Mouse (Mus musculus) cerebellum, adult 11 months (tissue): ENCODE measurements around the gene Vmn1r55.
"Not testable (repeated sequence)": the region's sequence is repeated elsewhere in the genome, so short reads cannot be mapped to it uniquely, and the experiment has no call there.

ENCODE experiments used
- DNase-seq: peaks from one replicate; pipeline ENCODE4 v3.0.0; 2022

Gene Vmn1r55

DNA sequence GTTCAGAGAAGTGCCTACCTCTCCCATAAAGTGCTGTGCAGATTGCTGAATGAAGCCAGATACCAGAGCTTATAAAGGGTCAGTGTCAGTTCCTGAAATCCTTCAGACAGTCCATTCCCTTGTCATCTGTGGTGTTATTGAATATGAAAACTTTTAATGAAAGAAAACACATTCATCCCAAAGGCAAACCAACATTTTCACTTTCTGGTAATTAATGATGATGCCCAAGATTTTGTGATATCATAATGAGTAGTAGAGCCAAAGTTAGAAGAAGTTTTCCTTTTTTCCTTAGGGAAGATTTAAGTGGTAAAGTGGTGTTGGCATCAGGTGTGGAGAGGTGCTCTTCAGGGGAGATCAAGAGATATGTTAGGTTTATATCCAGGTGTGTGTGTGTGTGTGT is at the start of gene Vmn1r55:
Vmn1r55 (minus strand) TSS at position 101 of the 400 bp plus-strand sequence.
- DNase-seq: not testable (repeated sequence)

GRCm38 (mm10) chr7:5196647-5197046 is 47.2 kb upstream of the Vmn1r55 start, which contains the start of gene Vmn1r56:
Gene Vmn1r56 (minus strand): TSS chr7:5196747.
- not testable (repeated sequence) for DNase-seq

- peak; percentile 45 for DNase-seq
Measured at GRCm38 (mm10) chr7:5125549-5126406, 23.7 kb downstream of the Vmn1r55 start, which contains the start of gene Rasl2-9. Gene Rasl2-9 (minus strand): TSS chr7:5125950.

DNA sequence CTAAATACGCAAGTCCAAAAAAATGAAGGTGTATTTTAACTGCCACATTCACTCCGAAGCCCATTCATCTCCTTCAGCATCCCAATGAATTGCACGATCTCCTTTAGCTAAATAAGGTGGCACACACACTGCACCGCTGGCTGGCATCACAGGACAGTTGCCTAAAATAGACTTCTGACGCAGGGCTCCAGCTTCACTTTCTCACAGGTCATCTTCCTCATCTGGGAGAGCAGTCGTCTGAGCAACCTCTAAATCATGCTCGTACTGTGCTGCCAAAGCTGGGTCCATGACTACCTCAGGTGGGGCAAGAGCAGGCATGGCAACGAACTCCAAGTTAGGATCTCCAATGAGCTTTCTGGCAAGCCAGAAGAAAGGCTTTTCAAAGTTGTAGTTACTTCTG is 24.4 kb downstream of the Vmn1r55 start:
- DNase-seq: no peak

GRCm38 (mm10) chr7:5116850-5117249 is 32.6 kb downstream of the Vmn1r55 start, which contains the start of gene Rfpl4:
Gene Rfpl4 (minus strand): TSS chr7:5116950.
- DNase-seq: no peak

DNA sequence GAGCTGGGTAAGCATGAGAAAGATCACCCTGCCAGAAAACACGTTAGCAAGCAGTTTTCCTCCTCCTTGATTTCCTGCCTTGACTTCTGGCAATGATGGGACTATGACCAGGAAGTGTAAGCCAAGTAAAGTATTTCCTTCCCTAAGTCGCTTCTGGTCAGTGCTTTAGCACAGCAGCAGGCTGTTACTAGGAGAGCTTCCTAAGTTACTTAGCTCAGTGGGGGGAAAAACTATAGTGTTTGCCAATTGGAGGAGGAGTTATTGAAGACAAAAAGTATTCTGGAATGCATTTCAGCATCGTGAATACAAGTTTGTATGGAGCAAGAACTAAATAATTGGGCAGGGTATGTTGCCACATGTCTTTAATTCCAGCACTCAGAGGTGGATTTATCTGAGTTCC is 36.8 kb downstream of the Vmn1r55 start:
- no peak for DNase-seq

- DNase-seq: no peak
Measured at GRCm38 (mm10) chr7:5109301-5109700, 40.2 kb downstream of the Vmn1r55 start.

- no peak for DNase-seq
Measured at GRCm38 (mm10) chr7:5108272-5108671, 41.2 kb downstream of the Vmn1r55 start.

GRCm38 (mm10) chr7:5102564-5102963 is 46.9 kb downstream of the Vmn1r55 start:
- DNase-seq: no peak

DNA sequence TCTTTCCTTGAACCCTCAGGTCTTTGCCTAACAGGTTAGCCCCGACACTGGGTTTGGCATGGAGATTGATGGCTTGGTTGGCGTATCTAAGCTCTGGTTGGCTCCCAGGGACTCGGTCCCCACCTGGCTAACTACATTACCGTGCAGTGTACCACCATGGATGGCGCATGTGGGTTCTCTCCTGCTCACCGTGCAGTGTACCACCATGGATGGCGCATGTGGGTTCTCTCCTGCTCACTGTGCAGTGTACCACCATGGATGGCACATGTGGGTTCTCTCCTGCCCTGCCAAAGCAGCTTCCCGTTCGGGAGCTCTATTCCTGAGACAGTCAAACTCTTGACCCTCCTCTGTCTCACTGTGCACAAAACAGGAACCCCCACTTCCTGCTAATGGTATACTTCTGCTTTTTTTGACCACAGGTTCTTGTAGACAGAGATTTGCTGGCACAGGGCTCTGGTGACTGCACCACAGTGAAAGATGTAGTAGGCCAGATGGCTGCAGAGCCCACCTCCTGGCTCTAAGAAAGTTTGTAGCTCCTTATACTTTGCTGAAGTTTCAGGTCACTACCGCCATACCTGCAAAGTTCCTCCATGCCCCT is 48.3 kb downstream of the Vmn1r55 start:
- DNase-seq: no peak

- DNase-seq: no peak
Measured at GRCm38 (mm10) chr7:5099796-5100195, 49.7 kb downstream of the Vmn1r55 start.

DNA sequence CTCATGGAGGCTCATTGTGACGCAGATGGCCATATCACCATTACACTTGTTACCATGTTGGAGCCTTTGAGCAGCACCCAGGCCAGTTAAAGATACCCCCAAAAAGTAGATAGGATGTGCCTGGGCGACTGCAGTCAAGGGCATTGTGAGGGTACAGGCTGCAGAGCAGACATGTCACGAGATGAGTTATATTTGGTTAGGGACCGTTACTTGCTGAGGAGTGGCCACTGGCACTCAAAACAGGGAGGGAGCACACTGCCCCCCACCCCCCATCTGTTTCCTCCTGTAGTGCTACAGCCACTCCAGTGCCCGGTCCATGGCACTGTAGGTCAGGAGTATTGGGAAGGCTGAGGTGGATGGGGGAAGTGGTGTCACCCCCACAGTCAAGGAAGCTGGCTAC is 50.7 kb downstream of the Vmn1r55 start:
- no peak for DNase-seq

- no peak for DNase-seq
Measured at GRCm38 (mm10) chr7:5092831-5093510, 56.5 kb downstream of the Vmn1r55 start.

GRCm38 (mm10) chr7:5092381-5092780 is 57.1 kb downstream of the Vmn1r55 start:
- no peak for DNase-seq

DNA sequence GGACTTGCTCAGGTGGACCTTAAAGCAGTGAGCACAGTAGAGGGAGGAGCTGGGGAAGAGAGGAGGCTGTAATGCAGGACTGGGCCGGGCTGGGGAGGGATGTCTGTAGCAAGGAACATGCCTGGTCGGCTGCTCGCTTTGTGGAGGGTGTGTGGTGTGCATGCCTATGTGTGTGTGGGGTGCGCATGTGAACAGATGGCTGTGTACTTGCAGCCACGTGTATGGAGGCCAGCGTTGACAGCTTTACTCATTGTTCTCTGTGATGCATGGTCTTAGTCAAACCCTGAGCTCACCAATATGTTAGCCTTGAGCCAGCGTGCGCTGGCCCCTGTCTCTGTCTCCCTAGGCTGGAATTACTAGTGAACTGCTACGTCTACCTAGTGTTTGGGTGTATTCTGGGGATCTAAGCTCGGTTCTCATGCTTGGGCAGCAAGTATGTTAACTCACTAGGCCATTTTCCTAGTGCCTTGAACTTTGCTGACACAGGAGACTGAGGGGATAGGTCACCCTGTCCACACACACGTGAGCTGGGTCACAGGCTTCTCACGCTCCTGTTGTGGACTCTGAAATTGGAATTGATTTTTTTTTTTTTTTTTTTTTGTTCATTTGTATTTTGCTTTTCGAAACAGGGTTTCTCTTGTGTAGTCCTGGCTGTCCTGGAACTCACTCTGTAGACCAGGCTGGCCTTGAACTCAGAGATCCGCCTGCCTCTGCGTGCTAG is 58.3 kb downstream of the Vmn1r55 start:
- DNase-seq: no peak

GRCm38 (mm10) chr7:5089853-5090252 is 59.6 kb downstream of the Vmn1r55 start:
- no peak for DNase-seq

DNA sequence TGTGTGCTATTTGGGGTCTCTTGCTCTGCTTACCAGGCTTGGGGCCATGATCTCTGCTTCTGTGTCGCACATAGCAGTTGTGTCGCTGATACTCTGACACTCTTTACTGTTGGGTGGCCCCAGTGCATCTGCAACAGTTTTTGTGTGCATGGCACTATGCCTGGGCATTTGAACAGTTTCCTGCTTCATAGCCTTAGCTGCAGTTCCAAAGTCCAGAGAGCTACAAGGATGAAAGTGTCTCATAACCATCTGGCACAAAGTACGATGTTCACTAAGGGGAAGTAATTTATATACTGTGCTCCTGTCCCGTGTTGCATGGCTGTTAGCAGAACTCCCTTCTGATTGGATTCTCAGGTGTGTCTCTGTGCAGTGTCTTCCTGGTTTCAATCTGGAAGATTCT is 61.6 kb downstream of the Vmn1r55 start:
- no peak for DNase-seq

DNA sequence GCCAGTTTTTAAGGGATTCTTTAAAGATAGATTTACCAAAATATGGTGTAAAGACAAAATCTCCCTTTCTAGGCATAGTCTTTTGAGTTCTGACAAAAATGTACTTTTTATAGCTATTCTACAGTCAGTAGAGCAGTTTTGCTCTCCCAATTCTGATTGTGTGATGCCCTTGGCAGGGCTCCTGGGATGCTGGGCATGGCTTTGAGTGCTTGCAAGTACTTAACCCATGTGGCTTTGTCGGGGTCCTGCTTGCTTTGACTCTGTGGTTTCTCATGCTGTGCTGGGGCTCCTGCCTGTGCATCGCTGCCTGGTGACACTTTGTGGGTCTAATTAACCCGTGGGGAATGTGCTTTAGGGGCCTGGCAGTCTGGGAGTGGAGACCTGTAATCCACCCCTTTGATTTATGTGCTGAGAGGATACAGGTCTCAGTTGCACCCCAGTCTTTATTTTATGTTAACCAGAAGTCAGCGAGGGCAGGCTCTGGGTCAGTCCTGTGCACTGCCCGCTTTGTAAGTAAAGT is 62.5 kb downstream of the Vmn1r55 start:
- DNase-seq: no peak

- no peak for DNase-seq
Measured at GRCm38 (mm10) chr7:5085512-5085911, 64.0 kb downstream of the Vmn1r55 start.

- DNase-seq: no peak
Measured at GRCm38 (mm10) chr7:5083325-5084105, 66.0 kb downstream of the Vmn1r55 start.

DNA sequence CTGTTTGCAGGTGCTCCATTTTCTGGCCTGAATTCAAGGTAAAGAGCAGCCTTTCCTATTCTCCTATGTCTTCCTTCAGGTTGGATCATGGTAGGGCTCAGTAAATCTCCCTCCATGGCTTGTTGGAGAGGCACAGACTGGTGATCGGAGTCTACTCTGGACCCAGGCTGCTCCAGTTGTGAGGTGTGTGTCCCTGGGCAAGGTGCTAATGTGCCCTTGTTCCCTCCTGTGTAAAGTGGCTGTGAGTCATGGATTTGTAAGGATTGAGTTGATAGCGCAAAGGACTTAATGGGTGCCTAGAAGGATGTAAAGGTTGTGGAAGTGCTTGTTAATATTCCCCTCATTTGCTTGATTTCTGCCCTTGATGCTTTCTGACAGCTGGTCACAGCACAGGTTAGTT is 67.5 kb downstream of the Vmn1r55 start:
- no peak for DNase-seq

GRCm38 (mm10) chr7:5081241-5081640 is 68.2 kb downstream of the Vmn1r55 start:
- DNase-seq: no peak
